Mouse (Mus musculus) heart, embryonic 15.5 days (tissue): ENCODE measurements around the gene Eif3c. TPM values are rescaled to one million over a fixed set of nuclear protein-coding genes. Genes with fewer than 3 reads are reported as not detected.

Experiments
- ATAC-seq: fragments of 200-750 bp; cut with Nextera tagmentation; replicated peaks from 2 replicates; pipeline ENCODE4 v1.8.0; 2017; ENCODE audit warnings: low read depth, moderate TSS enrichment; ENCODE audit not compliant: insufficient number of reproducible peaks, insufficient read depth, low FRiP score
- H3K27ac ChIP-seq: fragments of 300-500 bp; sonication (generic); 2 replicates; pipeline ENCODE4 v1.5.1; 2015; ENCODE audit warnings: mild to moderate bottlenecking, inconsistent platforms
- H3K27me3 ChIP-seq: fragments of 300-500 bp; sonication (generic); 2 replicates; pipeline ENCODE4 v1.6.1; 2015; ENCODE audit warnings: inconsistent platforms
- H3K36me3 ChIP-seq: fragments of 300-500 bp; sonication (generic); 2 replicates; pipeline ENCODE4 v1.6.1; 2015; ENCODE audit warnings: mild to moderate bottlenecking, inconsistent platforms
- H3K4me1 ChIP-seq: fragments of 300-500 bp; sonication (generic); replicated peaks from 2 replicates; pipeline ENCODE4 v1.6.1; 2015; ENCODE audit warnings: inconsistent platforms
- H3K4me2 ChIP-seq: fragments of 300-500 bp; sonication (generic); 2 replicates; pipeline ENCODE4 v1.6.1; 2015; ENCODE audit warnings: inconsistent platforms, mild to moderate bottlenecking, moderate library complexity
- H3K4me3 ChIP-seq: fragments of 300-500 bp; sonication (generic); 2 replicates; pipeline ENCODE4 v1.5.1; 2015; ENCODE audit warnings: mild to moderate bottlenecking, inconsistent platforms
- H3K9ac ChIP-seq: fragments of 300-500 bp; sonication (generic); 2 replicates; pipeline ENCODE4 v1.6.1; 2015; ENCODE audit warnings: mild to moderate bottlenecking, inconsistent platforms
- H3K9me3 ChIP-seq: fragments of 300-500 bp; sonication (generic); replicated peaks from 2 replicates; pipeline ENCODE4 v1.6.1; 2016; ENCODE audit warnings: inconsistent platforms
- WGBS: fragments of 180-500 bp; shearing (Covaris S2); methylation state at CpG from one replicate; pipeline ENCODE4 v1.1.7; 2015; ENCODE audit warnings: mixed read lengths; 5-methylcytosine and 5-hydroxymethylcytosine counted together
- polyA plus RNA-seq: library from polyadenylated mRNA; unstranded; fragments of >200 nt; fragmentation: Nextera tagmentation; extraction: Ambion mirVana; gene quantifications from 2 replicates; pipeline ENCODE4 v1.2.1, GENCODE M21; 2015

Eif3c gene
- polyA plus RNA-seq, 1 experiment from 2014 or later: 119 TPM

DNA sequence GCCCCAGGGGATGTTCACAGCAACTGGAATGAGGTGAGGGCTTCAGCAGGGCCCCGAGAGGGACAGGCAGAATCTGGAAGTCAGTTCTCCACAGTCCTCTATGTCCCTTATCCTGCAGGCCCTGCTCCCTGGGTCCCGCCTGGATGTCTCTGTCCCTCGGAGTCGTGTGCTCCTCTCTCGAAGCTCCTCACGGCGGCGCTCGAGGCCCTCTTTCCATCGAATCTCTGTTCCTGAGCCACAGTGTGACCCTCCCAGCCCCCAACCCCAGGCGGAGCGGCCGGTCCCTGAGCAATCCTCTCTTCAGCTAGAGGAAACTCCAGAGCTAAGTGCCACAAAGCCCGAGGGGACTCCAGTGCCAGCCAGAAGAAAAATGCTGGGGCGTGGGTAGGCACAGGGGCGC, 21.6 kb upstream of the Eif3c start:
- H3K27me3 ChIP-seq: peaks cover 29% of the 10 kb centered on the region
- ATAC-seq: no peak
- WGBS: 10% methylated on average over 16 of the region's 16 CpGs

DNA sequence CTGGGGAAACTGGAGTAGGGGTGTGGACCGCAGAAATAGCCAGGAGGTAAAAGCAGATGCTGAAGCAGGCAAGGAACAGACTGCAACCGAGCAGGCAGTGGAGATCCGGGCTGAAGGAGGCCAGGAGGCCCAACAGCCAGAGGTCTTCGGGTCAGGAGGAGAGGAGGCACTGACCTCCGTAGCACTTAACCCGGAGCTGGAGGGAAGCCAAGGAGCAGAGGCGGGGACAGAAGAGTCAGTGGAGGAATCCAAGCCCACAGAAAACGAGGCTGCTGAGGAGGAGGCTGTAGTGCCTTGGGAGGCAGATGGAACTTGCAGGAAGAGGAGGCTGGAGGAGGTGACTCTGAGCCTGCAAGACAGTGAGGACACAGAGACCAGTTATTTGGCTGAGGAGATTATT, 20.6 kb upstream of the Eif3c start:
- Histone ChIP-seq H3K4me1 (peaks cover 12% of the 10 kb centered on the region; the same call in 1 of the 2 replicates), H3K9me3 (no peaks in the 10 kb centered on the region), H3K27me3 (peaks cover 21% of the 10 kb centered on the region), H3K4me3 (no peak overlapping the region), H3K4me2 (no peak overlapping the region), H3K9ac (no peak overlapping the region), H3K36me3 (no peaks in the 10 kb centered on the region), H3K27ac (no peak overlapping the region)
- 37% methylated on average over 8 of the region's 8 CpGs for WGBS
- no peak for ATAC-seq

More for the DNA sequence above, 21.6 kb upstream of the Eif3c start:
- H3K4me1 ChIP-seq: peaks cover 5% of the 10 kb centered on the region; the same call in 1 of the 2 replicates
- no peak overlapping the region for H3K27ac ChIP-seq
- no peaks in the 10 kb centered on the region for H3K9me3 ChIP-seq
- no peaks in the 10 kb centered on the region for H3K36me3 ChIP-seq
- no peak overlapping the region for H3K9ac ChIP-seq
- peak overlapping the region; percentile 38 for H3K4me2 ChIP-seq
- 0 out of 2 replicates have a peak overlapping the region, but pooled peaks have one; percentile 1 for H3K4me3 ChIP-seq

DNA sequence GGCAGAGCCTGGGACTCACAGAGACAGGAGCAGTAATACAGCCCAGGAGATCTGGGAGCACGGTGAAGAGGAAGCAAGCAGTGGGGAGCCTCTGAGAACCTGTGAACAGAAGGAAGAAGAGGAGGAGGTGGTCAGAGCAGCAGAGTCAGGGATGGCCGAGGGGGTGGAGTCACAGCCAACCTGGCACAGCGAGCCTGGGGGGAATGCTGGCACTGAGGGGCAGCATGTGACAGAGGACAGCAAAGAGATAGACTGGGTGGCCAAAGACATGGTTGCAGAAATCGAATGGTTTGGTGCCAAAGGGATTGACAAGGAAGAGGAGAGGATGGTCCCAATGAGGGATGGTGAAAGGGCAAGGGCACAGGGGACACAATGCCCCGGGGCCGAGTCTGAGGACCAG, 19.5 kb upstream of the Eif3c start, which contains the start of gene Cln3:
Gene Cln3, minus strand, starts transcription at position 101 of the 400 bp plus-strand sequence.
- no peak within 1 kb of the TSS for H3K4me3 ChIP-seq
- H3K4me2 ChIP-seq: peak within 1 kb of the TSS; percentile 12; the same call in 1 of the 2 replicates
- peaks cover 21% of the 10 kb centered on the region for H3K27me3 ChIP-seq
- H3K4me1 ChIP-seq: peaks cover 14% of the 10 kb centered on the region; the same call in 1 of the 2 replicates
- H3K36me3 ChIP-seq: no peaks in the 10 kb centered on the region; the same call in 1 of the 2 replicates
- H3K9ac ChIP-seq: no peak within 1 kb of the TSS
- no peaks in the 10 kb centered on the region for H3K9me3 ChIP-seq
- no peak for ATAC-seq
- 62% methylated on average over 6 of the region's 6 CpGs for WGBS
- H3K27ac ChIP-seq: no peak within 1 kb of the TSS

DNA sequence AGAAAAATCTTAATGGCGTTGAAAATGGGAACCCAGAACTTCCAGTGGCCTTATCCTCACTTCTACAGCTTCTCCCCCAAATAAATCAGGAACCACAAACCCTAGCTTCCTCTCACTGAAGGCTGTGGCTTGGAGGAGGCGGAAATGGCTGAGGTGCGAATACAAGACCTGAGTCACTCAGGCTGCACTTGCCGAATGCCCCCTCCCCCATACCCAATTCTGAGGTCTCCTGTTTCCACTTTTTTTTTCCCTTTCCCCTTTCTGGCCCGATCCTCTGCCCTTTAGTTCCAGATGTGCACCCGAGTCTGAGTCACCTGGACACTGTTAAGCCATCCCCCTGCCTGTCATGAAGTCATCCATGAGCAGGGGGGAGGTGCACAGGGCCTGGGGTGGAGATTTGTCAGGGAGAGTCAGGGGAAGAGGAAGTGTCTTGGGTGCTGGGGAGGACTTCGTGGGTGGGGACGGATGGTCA, 18.3 kb upstream of the Eif3c start, which contains the start of gene Apobr:
Gene Apobr, plus strand, starts transcription at position 437 of the 472 bp plus-strand sequence.
- Histone ChIP-seq H3K9ac (no peak within 1 kb of the TSS), H3K27ac (0 out of 2 replicates have a peak within 1 kb of the TSS, but pooled peaks have one; percentile 83), H3K4me1 (peaks cover 14% of the 10 kb centered on the region; the same call in 1 of the 2 replicates), H3K9me3 (no peaks in the 10 kb centered on the region), H3K4me3 (peak within 1 kb of the TSS; percentile 67), H3K4me2 (peak within 1 kb of the TSS; percentile 91), H3K27me3 (peaks cover 21% of the 10 kb centered on the region), H3K36me3 (no peaks in the 10 kb centered on the region; the same call in 1 of the 2 replicates)
- WGBS: 68% methylated on average over 8 of the region's 8 CpGs
- no peak for ATAC-seq

DNA sequence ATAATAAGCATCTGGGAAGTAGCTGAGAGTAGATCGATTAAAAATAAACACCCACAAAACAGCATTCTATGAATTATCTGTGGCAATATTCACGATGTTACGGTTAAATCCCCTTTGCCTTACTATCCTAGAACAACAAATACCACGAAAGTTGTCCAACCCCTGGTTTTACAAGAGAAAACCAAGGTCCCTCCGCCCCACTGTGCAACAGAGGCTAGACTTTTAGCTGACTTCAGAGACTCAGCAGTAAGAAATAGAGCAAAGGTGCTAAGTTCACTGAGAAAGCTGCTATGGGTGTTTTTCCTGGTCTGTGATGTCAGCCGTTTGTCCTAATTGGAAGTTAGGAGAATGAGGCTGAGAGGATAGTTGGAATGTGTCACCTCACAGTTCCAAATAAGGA, 17.6 kb upstream of the Eif3c start:
- H3K27ac ChIP-seq: peak overlapping the region; percentile 83
- no peaks in the 10 kb centered on the region; the same call in 1 of the 2 replicates for H3K36me3 ChIP-seq
- H3K4me2 ChIP-seq: peak overlapping the region; percentile 91
- WGBS: 55% methylated on average over 6 of the region's 6 CpGs
- H3K9me3 ChIP-seq: no peaks in the 10 kb centered on the region
- peaks cover 20% of the 10 kb centered on the region for H3K27me3 ChIP-seq
- H3K4me1 ChIP-seq: peaks cover 14% of the 10 kb centered on the region; the same call in 1 of the 2 replicates
- H3K4me3 ChIP-seq: peak overlapping the region; percentile 67
- H3K9ac ChIP-seq: no peak overlapping the region; the same call in 1 of the 2 replicates
- ATAC-seq: no peak

DNA sequence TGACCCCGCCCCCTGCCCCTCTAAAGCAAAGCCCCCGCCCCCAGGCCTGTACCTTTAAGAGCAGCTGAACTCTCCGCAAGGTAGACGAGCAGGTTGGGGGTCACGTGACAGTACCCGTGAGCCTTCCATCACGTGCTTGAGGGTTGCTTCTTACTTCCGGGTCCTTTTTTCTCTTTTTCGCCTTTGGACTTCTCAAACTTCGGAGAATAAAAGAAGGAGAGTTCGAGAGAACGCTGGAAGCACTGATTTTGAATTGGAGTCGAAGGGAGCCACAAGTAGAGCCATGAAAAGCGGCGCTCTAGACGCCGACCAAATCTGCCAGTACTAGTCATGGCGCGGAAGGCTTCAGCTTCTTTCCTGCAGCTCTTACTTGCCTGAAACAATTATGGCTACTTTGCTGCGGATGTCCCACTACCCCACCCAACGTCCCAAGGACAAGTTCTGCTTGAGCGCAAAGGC, 17.1 kb upstream of the Eif3c start:
- Histone ChIP-seq H3K9me3 (no peaks in the 10 kb centered on the region), H3K4me3 (peak overlapping the region; percentile 67), H3K27ac (peak overlapping the region; percentile 83), H3K27me3 (peaks cover 15% of the 10 kb centered on the region), H3K9ac (peak overlapping the region; percentile 64), H3K4me1 (peaks cover 14% of the 10 kb centered on the region; the same call in 1 of the 2 replicates), H3K4me2 (peak overlapping the region; percentile 91), H3K36me3 (no peaks in the 10 kb centered on the region; the same call in 1 of the 2 replicates)
- WGBS: 1% methylated on average over 22 of the region's 22 CpGs
- peak; percentile 72 for ATAC-seq

DNA sequence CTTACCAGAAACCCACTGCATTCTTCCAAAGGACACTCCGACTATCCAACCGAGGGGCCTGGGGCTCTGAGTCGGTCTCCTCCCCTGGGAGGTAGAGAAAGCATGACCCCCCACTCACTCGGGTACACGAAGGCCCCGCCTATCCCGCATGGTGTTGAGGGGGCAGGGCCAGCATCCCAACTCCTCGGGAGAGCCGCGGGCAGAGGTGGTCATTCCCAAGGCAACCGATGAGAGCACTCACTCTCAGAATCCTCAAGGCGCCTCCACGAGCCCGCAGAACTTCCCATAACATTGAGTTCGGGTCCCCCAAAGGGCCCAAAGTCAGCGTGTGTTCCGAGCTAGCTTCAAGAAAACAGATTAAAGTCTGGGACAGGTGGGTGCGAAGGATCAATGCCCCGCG, 16.5 kb upstream of the Eif3c start:
- no peaks in the 10 kb centered on the region; the same call in 1 of the 2 replicates for H3K36me3 ChIP-seq
- peak overlapping the region; percentile 64 for H3K9ac ChIP-seq
- peak overlapping the region; percentile 91 for H3K4me2 ChIP-seq
- peaks cover 13% of the 10 kb centered on the region; the same call in 1 of the 2 replicates for H3K27me3 ChIP-seq
- H3K27ac ChIP-seq: peak overlapping the region; percentile 83; the same call in 1 of the 2 replicates
- H3K4me3 ChIP-seq: peak overlapping the region; percentile 67
- H3K4me1 ChIP-seq: peaks cover 14% of the 10 kb centered on the region; the same call in 1 of the 2 replicates
- ATAC-seq: peak; percentile 58
- H3K9me3 ChIP-seq: no peaks in the 10 kb centered on the region
- WGBS: 2% methylated on average over 20 of the region's 20 CpGs

DNA sequence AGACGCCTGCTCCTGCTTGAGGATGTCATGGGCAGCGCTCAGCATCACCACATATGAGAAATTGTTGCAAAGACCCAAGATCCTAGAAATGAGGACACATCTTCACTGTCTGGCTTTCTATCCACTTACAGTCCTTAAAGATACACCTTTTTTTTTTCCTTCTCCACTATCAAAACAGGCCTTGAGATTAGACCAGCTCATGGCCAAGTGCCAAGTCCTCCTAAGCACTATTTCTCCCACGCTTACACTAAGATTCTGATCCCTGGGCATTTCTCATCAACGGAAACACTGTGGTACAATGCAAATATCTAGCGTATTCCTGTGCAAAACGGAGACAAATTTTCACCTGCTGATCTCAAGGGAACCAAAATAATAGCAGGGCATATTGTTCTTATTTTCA, 15.4 kb upstream of the Eif3c start:
- ATAC-seq: no peak
- peaks cover 13% of the 10 kb centered on the region; the same call in 1 of the 2 replicates for H3K27me3 ChIP-seq
- peaks cover 14% of the 10 kb centered on the region; the same call in 1 of the 2 replicates for H3K4me1 ChIP-seq
- no peak overlapping the region for H3K4me2 ChIP-seq
- H3K36me3 ChIP-seq: peaks cover 5% of the 10 kb centered on the region; the same call in 1 of the 2 replicates
- no peak overlapping the region for H3K9ac ChIP-seq
- 70% methylated on average over 6 of the region's 6 CpGs for WGBS
- no peak overlapping the region for H3K4me3 ChIP-seq
- no peaks in the 10 kb centered on the region for H3K9me3 ChIP-seq
- no peak overlapping the region for H3K27ac ChIP-seq

DNA sequence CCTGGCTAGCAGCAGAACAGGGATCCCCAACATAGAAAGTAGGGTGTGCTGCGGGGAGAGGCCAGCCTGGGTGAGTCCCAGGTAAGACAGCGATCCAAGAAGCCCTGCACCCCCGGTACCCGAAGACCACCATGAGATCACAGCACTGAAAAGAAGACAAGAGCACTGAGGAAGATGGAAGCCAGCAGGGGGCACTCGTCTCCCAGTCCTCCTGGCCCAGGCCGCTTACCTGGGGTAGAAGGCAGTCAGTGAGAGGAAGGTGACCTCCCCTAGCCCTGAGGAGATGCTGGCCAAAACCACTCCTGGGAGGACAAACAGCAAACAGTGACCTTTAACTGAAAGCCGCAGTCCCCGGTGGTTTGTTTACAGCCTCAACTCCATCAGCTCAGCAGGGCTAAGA, 13.0 kb upstream of the Eif3c start:
- Histone ChIP-seq H3K4me3 (no peak overlapping the region), H3K9me3 (no peaks in the 10 kb centered on the region), H3K36me3 (peaks cover 13% of the 10 kb centered on the region; the same call in 1 of the 2 replicates), H3K27me3 (no peaks in the 10 kb centered on the region), H3K9ac (no peak overlapping the region), H3K4me2 (no peak overlapping the region), H3K4me1 (peaks cover 14% of the 10 kb centered on the region; the same call in 1 of the 2 replicates), H3K27ac (no peak overlapping the region)
- no peak for ATAC-seq
- WGBS: 52% methylated on average over 8 of the region's 8 CpGs

DNA sequence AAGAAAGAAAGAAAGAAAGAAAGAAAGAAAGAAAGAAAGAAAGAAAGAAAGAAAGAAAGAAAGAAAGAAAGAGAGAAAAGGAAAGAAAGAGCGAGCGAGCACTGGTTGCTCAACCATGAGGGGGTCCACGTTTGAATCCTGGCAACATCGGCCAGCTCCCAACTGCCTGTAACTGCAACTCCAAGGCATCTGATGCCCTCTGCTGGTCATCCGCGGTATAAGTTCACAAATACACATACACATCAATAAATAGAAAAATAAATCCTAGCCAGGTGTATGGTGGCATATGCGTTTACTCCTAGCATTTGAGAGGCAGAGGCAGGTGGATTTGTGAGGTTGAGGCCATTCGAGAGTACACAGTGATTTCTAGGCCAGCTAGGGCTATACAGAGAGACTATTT, 10.7 kb upstream of the Eif3c start:
- Histone ChIP-seq H3K4me3 (no peak overlapping the region), H3K4me2 (no peak overlapping the region), H3K9ac (no peak overlapping the region), H3K36me3 (peaks cover 13% of the 10 kb centered on the region; the same call in 1 of the 2 replicates), H3K9me3 (no peaks in the 10 kb centered on the region), H3K27ac (no peak overlapping the region), H3K4me1 (peaks cover 4% of the 10 kb centered on the region; the same call in 1 of the 2 replicates), H3K27me3 (no peaks in the 10 kb centered on the region)
- 55% methylated on average over 8 of the region's 8 CpGs for WGBS
- no peak for ATAC-seq

DNA sequence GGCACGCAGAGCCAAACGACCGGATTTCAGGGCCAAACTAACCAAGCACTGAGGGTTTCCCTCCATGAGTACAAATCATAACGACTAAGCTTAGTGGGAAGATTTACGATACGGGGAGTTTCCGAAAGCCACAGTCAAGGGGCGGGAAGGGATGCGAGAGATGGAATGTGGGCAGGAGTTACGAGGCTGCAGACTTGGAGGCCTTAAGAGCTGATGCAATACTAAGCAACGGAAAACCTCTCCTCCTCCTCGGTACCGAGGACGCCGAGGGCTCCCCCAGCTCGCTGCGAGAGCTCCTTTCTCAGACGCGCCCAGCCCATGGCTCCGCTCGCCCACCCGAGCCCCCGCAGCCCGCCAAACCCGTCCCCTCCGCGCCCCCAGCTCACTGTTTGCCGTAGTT, 518 bp downstream of the Eif3c start:
- ATAC-seq: peak; percentile 50
- Histone ChIP-seq H3K9me3 (no peaks in the 10 kb centered on the region), H3K4me3 (peak overlapping the region; percentile 84), H3K36me3 (peaks cover 37% of the 10 kb centered on the region), H3K4me2 (peak overlapping the region; percentile 77), H3K27ac (peak overlapping the region; percentile 84), H3K9ac (peak overlapping the region; percentile 85), H3K4me1 (peaks cover 8% of the 10 kb centered on the region), H3K27me3 (no peaks in the 10 kb centered on the region)
- WGBS: under 1% methylated on average over 28 of the region's 28 CpGs
